Mouse (Mus musculus): ENCODE measurements around the gene Casp8ap2.

- TF ChIP-seq POLR2A (IDR thresholded peaks at IDR 0.05; ENCODE audit: insufficient read length, low read depth) (no peak), TCF12 (IDR thresholded peaks at IDR 0.05; ENCODE audit: insufficient read depth, poor library complexity, severe bottlenecking) (no peak), POLR2AphosphoS2 (IDR thresholded peaks at IDR 0.05; ENCODE audit: insufficient read length, low read depth) (no peak), REST (IDR thresholded peaks at IDR 0.05; ENCODE audit: insufficient read depth, insufficient read length) (no peak), CEBPB (IDR thresholded peaks at IDR 0.05; ENCODE audit: insufficient read depth, poor library complexity, severe bottlenecking) (no peak), MYOG (IDR thresholded peaks at IDR 0.05; ENCODE audit: control insufficient read depth in 1 of 3, insufficient read depth in 1 of 3, insufficient read length in 2 of 3, low read depth in 2 of 3) (no peak)
Observed at GRCm38 (mm10) chr4:32573586-32573985, 41.7 kb upstream of the Casp8ap2 start.
